Mouse (Mus musculus): ENCODE measurements around the gene Pnkd.

DNA sequence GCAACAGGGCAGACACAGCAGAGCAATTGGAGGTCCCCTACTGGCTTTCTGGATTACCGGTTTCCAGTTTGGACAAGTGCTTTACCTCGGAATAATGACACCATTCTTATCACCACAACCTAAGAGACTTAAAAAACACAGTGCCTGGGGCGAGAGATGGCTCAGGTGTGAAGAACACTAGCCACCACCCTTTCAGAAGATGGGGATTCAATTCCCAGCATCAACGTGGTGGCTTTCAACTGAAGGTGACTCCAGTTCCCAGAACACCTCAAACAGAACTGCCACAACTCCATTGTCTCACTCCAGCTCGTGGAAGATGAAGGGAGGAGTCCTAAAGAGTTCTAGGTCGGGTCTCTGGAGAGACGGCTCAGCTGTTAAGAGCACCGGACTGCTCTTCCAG is 100.8 kb downstream of the Pnkd start:
- TF ChIP-seq POLR2A (IDR thresholded peaks at IDR 0.05; ENCODE audit: borderline replicate concordance, insufficient read depth, low read length) (no peak), CTCF (IDR thresholded peaks at IDR 0.05; ENCODE audit: borderline replicate concordance, insufficient read depth, low read depth, low read length) (no peak)
